Mouse (Mus musculus) liver, embryonic 15.5 days (tissue): ENCODE data around the gene Phc2. TPM values are rescaled to one million over a fixed set of nuclear protein-coding genes. Genes with fewer than 3 reads are reported as not detected.

ENCODE experiments used
- ATAC-seq: fragments of 200-750 bp; cut with Nextera tagmentation; 2 replicates; pipeline ENCODE4 v1.8.0; 2017; ENCODE audit warnings: moderate number of reproducible peaks, mild to moderate bottlenecking, moderate library complexity; ENCODE audit not compliant: insufficient read depth
- H3K27ac ChIP-seq: fragments of 300-500 bp; sonication (generic); replicated peaks from 2 replicates; pipeline ENCODE4 v1.5.1; 2015; ENCODE audit warnings: mild to moderate bottlenecking, inconsistent platforms
- H3K27me3 ChIP-seq: fragments of 300-500 bp; sonication (generic); 2 replicates; pipeline ENCODE4 v1.6.1; 2015; ENCODE audit warnings: mild to moderate bottlenecking, inconsistent platforms
- H3K36me3 ChIP-seq: fragments of 300-500 bp; sonication (generic); replicated peaks from 2 replicates; pipeline ENCODE4 v1.6.1; 2015; ENCODE audit warnings: moderate library complexity, mild to moderate bottlenecking, inconsistent platforms
- H3K4me1 ChIP-seq: fragments of 300-500 bp; sonication (generic); replicated peaks from 2 replicates; pipeline ENCODE4 v1.6.1; 2015; ENCODE audit warnings: inconsistent platforms
- H3K4me2 ChIP-seq: fragments of 300-500 bp; sonication (generic); 2 replicates; pipeline ENCODE4 v1.6.1; 2015; ENCODE audit warnings: moderate library complexity, mild to moderate bottlenecking, inconsistent platforms
- H3K4me3 ChIP-seq: fragments of 300-500 bp; sonication (generic); replicated peaks from 2 replicates; pipeline ENCODE4 v1.5.1; 2015; ENCODE audit warnings: mild to moderate bottlenecking, inconsistent platforms
- H3K9ac ChIP-seq: fragments of 300-500 bp; sonication (generic); 2 replicates; pipeline ENCODE4 v1.6.1; 2015; ENCODE audit warnings: moderate library complexity, mild to moderate bottlenecking, inconsistent platforms
- H3K9me3 ChIP-seq: fragments of 300-500 bp; sonication (generic); replicated peaks from 2 replicates; pipeline ENCODE4 v1.6.1; 2016; ENCODE audit warnings: inconsistent platforms
- WGBS: fragments of 180-500 bp; shearing (Covaris S2); methylation state at CpG from one replicate; pipeline ENCODE4 v1.1.7; 2015; ENCODE audit warnings: mixed read lengths; ENCODE audit not compliant: insufficient replicate concordance; 5-methylcytosine and 5-hydroxymethylcytosine counted together
- polyA plus RNA-seq: library from polyadenylated mRNA; unstranded; fragments of >200 nt; fragmentation: Nextera tagmentation; extraction: Ambion mirVana; gene quantifications from 2 replicates; pipeline ENCODE4 v1.2.1, GENCODE M21; 2015

The Phc2 gene
- polyA plus RNA-seq, 1 experiment from 2014 or later = 14.3 TPM

- Histone ChIP-seq H3K36me3 (peaks cover 46% of the 10 kb centered on the region), H3K4me1 (peaks cover 5% of the 10 kb centered on the region), H3K9ac (no peak overlapping the region), H3K27ac (no peak overlapping the region), H3K9me3 (no peaks in the 10 kb centered on the region), H3K27me3 (no peaks in the 10 kb centered on the region), H3K4me2 (no peak overlapping the region), H3K4me3 (no peak overlapping the region)
- 76% methylated on average over 12 of the region's 12 CpGs for WGBS
- ATAC-seq = no peak
Measured at GRCm38 (mm10) chr4:128743031-128743626, 88.6 kb downstream of the Phc2 start.

DNA sequence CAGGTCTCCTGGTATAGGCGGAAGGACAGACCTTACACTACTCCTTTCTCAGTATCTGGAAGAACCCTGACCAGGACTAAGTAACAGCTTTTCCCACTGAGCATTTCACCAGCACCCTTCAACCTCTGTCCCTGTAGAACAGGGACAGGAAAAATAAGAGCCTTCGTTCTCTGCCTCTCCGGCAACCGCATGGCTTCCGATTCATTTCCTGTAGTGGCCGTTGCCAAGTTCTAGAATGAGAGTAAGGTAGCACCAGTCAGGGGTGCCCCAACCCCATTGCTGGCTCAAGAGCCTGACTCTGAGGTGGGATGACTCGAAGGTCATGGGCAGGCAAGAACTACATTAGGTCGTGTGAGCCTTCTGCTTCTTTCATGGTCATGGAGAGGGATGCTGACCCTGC is 90.7 kb downstream of the Phc2 start:
- Histone ChIP-seq H3K9me3 (no peaks in the 10 kb centered on the region), H3K36me3 (peaks cover 66% of the 10 kb centered on the region), H3K27ac (no peak overlapping the region), H3K4me2 (no peak overlapping the region), H3K9ac (no peak overlapping the region), H3K27me3 (no peaks in the 10 kb centered on the region), H3K4me1 (peaks cover 3% of the 10 kb centered on the region), H3K4me3 (no peak overlapping the region)
- 85% methylated on average over 8 of the region's 8 CpGs for WGBS
- no peak for ATAC-seq

DNA sequence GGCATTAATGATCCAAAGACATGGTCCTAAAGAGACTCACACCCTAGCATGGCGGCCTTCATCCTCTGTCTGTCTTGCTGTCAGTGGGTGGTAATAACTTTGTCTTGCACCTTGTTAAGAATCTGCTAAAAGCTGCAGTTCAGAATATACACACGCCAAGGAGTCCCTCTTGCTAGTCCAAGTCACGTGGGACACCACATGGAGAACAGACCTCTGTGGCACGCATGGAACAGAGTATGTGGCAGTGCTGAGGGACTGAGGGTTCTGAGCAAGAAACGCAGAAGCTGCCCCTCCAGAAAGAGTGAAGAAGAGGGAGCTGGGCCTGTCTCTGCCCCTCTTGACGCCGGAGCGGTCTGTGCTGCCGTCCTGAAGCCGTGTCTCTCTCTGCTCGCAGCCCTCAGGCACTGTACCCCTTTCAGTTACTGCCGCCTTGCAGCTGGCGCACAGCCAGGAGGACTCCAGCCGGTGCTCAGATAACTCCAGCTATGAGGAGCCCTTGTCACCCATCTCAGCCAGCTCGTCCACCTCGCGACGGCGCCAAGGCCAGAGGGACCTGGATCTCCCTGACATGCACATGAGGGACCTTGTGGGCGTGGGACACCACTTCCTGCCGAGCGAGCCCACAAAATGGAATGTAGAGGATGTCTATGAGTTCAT is 93.2 kb downstream of the Phc2 start:
- no peak for ATAC-seq
- H3K36me3 ChIP-seq = peaks cover 92% of the 10 kb centered on the region
- WGBS = 79% methylated on average over 22 of the region's 22 CpGs

GRCm38 (mm10) chr4:128748309-128748708 is 93.8 kb downstream of the Phc2 start:
- Histone ChIP-seq H3K4me3 (no peak overlapping the region), H3K27ac (no peak overlapping the region), H3K36me3 (peaks cover 97% of the 10 kb centered on the region), H3K9ac (no peak overlapping the region), H3K4me2 (no peak overlapping the region), H3K4me1 (no peaks in the 10 kb centered on the region), H3K27me3 (no peaks in the 10 kb centered on the region), H3K9me3 (no peaks in the 10 kb centered on the region)
- WGBS = 81% methylated on average over 7 of the region's 7 CpGs
- no peak for ATAC-seq

More for the DNA sequence above, 93.2 kb downstream of the Phc2 start:
- Histone ChIP-seq H3K9ac (no peak overlapping the region), H3K4me3 (no peak overlapping the region), H3K9me3 (no peaks in the 10 kb centered on the region), H3K4me1 (no peaks in the 10 kb centered on the region), H3K27ac (no peak overlapping the region), H3K27me3 (no peaks in the 10 kb centered on the region), H3K4me2 (no peak overlapping the region)

DNA sequence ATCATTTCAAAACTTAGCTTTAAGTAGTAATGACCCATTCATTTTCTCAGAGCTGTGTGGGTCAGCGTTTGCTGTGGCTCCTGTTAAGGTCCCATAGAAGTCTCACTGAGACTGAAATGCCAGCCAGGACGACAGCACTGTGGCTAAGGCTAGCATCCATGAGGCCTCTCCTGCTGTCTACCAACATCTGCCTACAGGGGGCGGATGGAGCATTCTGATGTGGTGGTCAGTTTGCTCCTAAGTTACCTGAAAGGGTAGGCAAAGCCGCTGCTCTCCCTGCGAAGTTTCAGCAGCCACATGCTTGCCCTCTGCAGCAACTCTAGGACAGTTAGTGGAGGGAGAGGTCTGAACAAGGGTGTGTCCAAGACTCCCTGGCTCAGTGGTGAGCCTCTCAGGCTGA is 96.5 kb downstream of the Phc2 start:
- Histone ChIP-seq H3K36me3 (peaks cover 78% of the 10 kb centered on the region), H3K27me3 (no peaks in the 10 kb centered on the region), H3K4me3 (no peak overlapping the region), H3K9ac (no peak overlapping the region), H3K4me1 (no peaks in the 10 kb centered on the region), H3K4me2 (no peak overlapping the region), H3K9me3 (no peaks in the 10 kb centered on the region), H3K27ac (no peak overlapping the region)
- ATAC-seq = no peak
- 66% methylated on average over 5 of the region's 5 CpGs for WGBS

GRCm38 (mm10) chr4:128752031-128752757 is 97.7 kb downstream of the Phc2 start:
- no peaks in the 10 kb centered on the region for H3K9me3 ChIP-seq
- no peak overlapping the region for H3K27ac ChIP-seq
- no peak for ATAC-seq
- no peak overlapping the region for H3K4me2 ChIP-seq
- no peak overlapping the region for H3K9ac ChIP-seq
- H3K4me3 ChIP-seq = no peak overlapping the region
- 78% methylated on average over 13 of the region's 13 CpGs for WGBS
- no peaks in the 10 kb centered on the region; the same call in 1 of the 2 replicates for H3K27me3 ChIP-seq
- H3K36me3 ChIP-seq = peaks cover 67% of the 10 kb centered on the region
- H3K4me1 ChIP-seq = no peaks in the 10 kb centered on the region

- Histone ChIP-seq H3K9ac (no peak overlapping the region), H3K9me3 (no peaks in the 10 kb centered on the region), H3K27ac (no peak overlapping the region), H3K27me3 (no peaks in the 10 kb centered on the region; the same call in 1 of the 2 replicates), H3K4me2 (no peak overlapping the region), H3K4me1 (no peaks in the 10 kb centered on the region), H3K36me3 (peaks cover 53% of the 10 kb centered on the region), H3K4me3 (no peak overlapping the region)
- no peak for ATAC-seq
- 84% methylated on average over 7 of the region's 7 CpGs for WGBS
Measured at GRCm38 (mm10) chr4:128753571-128753970, 99.1 kb downstream of the Phc2 start.

GRCm38 (mm10) chr4:128755064-128755463 is 100.6 kb downstream of the Phc2 start, which contains the start of gene A3galt2:
A3galt2 (plus strand) TSS chr4:128755364.
- ATAC-seq = no peak
- WGBS = 54% methylated on average over 3 of the region's 3 CpGs
- Histone ChIP-seq H3K27me3 (no peaks in the 10 kb centered on the region; the same call in 1 of the 2 replicates), H3K36me3 (peaks cover 38% of the 10 kb centered on the region), H3K4me2 (no peak within 1 kb of the TSS), H3K27ac (no peak within 1 kb of the TSS), H3K9ac (no peak within 1 kb of the TSS), H3K4me3 (no peak within 1 kb of the TSS), H3K4me1 (peaks cover 8% of the 10 kb centered on the region), H3K9me3 (no peaks in the 10 kb centered on the region)

GRCm38 (mm10) chr4:128755900-128756299 is 101.4 kb downstream of the Phc2 start:
- Histone ChIP-seq H3K4me1 (peaks cover 17% of the 10 kb centered on the region), H3K36me3 (peaks cover 29% of the 10 kb centered on the region), H3K27ac (no peak overlapping the region), H3K27me3 (no peaks in the 10 kb centered on the region; the same call in 1 of the 2 replicates), H3K9ac (no peak overlapping the region), H3K9me3 (no peaks in the 10 kb centered on the region), H3K4me3 (no peak overlapping the region), H3K4me2 (no peak overlapping the region)
- WGBS = 74% methylated on average over 7 of the region's 7 CpGs
- ATAC-seq = no peak

- Histone ChIP-seq H3K36me3 (no peaks in the 10 kb centered on the region), H3K4me3 (no peak overlapping the region), H3K4me1 (peaks cover 18% of the 10 kb centered on the region), H3K9me3 (no peaks in the 10 kb centered on the region), H3K27me3 (no peaks in the 10 kb centered on the region; the same call in 1 of the 2 replicates), H3K9ac (no peak overlapping the region), H3K4me2 (no peak overlapping the region), H3K27ac (no peak overlapping the region)
- no peak for ATAC-seq
- 70% methylated on average over 5 of the region's 5 CpGs for WGBS
Measured at GRCm38 (mm10) chr4:128759214-128759613, 104.7 kb downstream of the Phc2 start.

- no peaks in the 10 kb centered on the region for H3K36me3 ChIP-seq
- no peaks in the 10 kb centered on the region for H3K9me3 ChIP-seq
- H3K4me1 ChIP-seq = peaks cover 18% of the 10 kb centered on the region
- 20% methylated on average over 6 of the region's 6 CpGs for WGBS
- H3K9ac ChIP-seq = no peak overlapping the region
- H3K27ac ChIP-seq = no peak overlapping the region
- peak overlapping the region; percentile 36; the same call in 1 of the 2 replicates for H3K4me2 ChIP-seq
- ATAC-seq = peak; percentile 79
- no peak overlapping the region for H3K4me3 ChIP-seq
- H3K27me3 ChIP-seq = no peaks in the 10 kb centered on the region; the same call in 1 of the 2 replicates
Measured at GRCm38 (mm10) chr4:128760029-128760428, 105.5 kb downstream of the Phc2 start.
